Mouse (Mus musculus): Measurements from ENCODE around the gene Rundc3a. TPM values are rescaled to one million over a fixed set of nuclear protein-coding genes. Genes with fewer than 3 reads are reported as not detected.

The Rundc3a gene
- polyA plus RNA-seq, 1 experiment, result 3.2 TPM

DNA sequence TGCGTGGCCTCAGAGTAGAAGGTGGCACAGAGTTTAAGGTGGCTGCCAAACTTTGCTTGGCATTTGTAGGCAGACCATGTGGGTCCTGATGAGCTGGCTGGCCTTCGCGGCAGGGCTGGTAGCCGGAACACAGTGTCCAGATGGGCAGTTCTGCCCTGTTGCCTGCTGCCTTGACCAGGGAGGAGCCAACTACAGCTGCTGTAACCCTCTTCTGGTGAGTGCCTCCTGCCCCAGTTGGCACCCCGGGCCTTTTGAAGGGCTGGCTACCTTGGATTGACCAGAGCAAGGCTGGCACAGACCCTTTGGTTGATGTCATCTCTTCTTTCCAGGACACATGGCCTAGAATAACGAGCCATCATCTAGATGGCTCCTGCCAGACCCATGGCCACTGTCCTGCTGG is 39.7 kb downstream of the Rundc3a start:
- Histone ChIP-seq H3K27ac (ENCODE audit: control insufficient read depth, insufficient read depth, low read depth, low read length, poor library complexity) (peak overlapping the region; percentile 92), H3K4me1 (ENCODE audit: control insufficient read depth, insufficient read depth, low read length) (peaks cover 10% of the 10 kb centered on the region; the same call in 1 of the 2 replicates), H3K4me3 (replicated peaks; ENCODE audit: control insufficient read depth, low read depth, low read length) (peak overlapping the region; percentile 67)
- TF ChIP-seq POLR2A (IDR thresholded peaks at IDR 0.05; ENCODE audit: borderline replicate concordance, control insufficient read depth, low read depth, low read length), result no peak
- no peak for TF ChIP-seq CTCF (IDR thresholded peaks at IDR 0.05; ENCODE audit: control insufficient read depth, insufficient read depth, low read length)
- 51% methylated on average over 6 of the region's 6 CpGs for WGBS

DNA sequence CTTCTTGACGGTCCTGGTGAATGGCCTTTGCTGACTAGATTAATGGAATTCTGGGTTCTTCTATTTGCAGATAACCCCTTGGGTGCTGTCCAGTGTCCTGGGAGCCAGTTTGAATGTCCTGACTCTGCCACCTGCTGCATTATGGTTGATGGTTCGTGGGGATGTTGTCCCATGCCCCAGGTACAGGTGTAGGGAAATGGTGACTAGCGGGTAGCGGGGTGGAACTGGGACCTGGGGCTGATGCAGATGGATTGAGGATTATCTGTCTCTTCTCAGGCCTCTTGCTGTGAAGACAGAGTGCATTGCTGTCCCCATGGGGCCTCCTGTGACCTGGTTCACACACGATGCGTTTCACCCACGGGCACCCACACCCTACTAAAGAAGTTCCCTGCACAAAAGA is 40.7 kb downstream of the Rundc3a start:
- TF ChIP-seq POLR2A (IDR thresholded peaks at IDR 0.05; ENCODE audit: borderline replicate concordance, control insufficient read depth, low read depth, low read length) (0 out of 2 replicates have a peak, but pooled peaks have one; percentile 11), CTCF (IDR thresholded peaks at IDR 0.05; ENCODE audit: control insufficient read depth, insufficient read depth, low read length) (no peak)
- Histone ChIP-seq H3K27ac (ENCODE audit: control insufficient read depth, insufficient read depth, low read depth, low read length, poor library complexity) (no peak overlapping the region), H3K4me1 (ENCODE audit: control insufficient read depth, insufficient read depth, low read length) (peaks cover 10% of the 10 kb centered on the region; the same call in 1 of the 2 replicates), H3K4me3 (replicated peaks; ENCODE audit: control insufficient read depth, low read depth, low read length) (peak overlapping the region; percentile 3)
- 91% methylated on average over 7 of the region's 7 CpGs for WGBS

DNA sequence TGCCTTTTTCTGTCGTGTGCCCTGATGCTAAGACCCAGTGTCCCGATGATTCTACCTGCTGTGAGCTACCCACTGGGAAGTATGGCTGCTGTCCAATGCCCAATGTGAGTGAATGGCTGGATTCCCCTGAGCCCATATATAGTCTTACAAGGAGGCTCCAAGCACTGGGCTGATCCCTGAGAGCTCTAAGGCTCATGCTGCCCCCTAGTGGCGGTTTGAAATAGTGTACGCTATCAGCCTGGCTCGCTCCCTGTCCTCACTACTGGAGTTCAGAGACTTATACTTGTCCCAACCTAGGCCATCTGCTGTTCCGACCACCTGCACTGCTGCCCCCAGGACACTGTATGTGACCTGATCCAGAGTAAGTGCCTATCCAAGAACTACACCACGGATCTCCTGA is 41.2 kb downstream of the Rundc3a start:
- Histone ChIP-seq H3K4me3 (replicated peaks; ENCODE audit: control insufficient read depth, low read depth, low read length) (no peak overlapping the region), H3K27ac (ENCODE audit: control insufficient read depth, insufficient read depth, low read depth, low read length, poor library complexity) (no peak overlapping the region), H3K4me1 (ENCODE audit: control insufficient read depth, insufficient read depth, low read length) (peaks cover 10% of the 10 kb centered on the region; the same call in 1 of the 2 replicates)
- 28% methylated on average over 7 of the region's 7 CpGs for WGBS
- TF ChIP-seq POLR2A (IDR thresholded peaks at IDR 0.05; ENCODE audit: borderline replicate concordance, control insufficient read depth, low read depth, low read length) (no peak), CTCF (IDR thresholded peaks at IDR 0.05; ENCODE audit: control insufficient read depth, insufficient read depth, low read length) (peak; percentile 98)

DNA sequence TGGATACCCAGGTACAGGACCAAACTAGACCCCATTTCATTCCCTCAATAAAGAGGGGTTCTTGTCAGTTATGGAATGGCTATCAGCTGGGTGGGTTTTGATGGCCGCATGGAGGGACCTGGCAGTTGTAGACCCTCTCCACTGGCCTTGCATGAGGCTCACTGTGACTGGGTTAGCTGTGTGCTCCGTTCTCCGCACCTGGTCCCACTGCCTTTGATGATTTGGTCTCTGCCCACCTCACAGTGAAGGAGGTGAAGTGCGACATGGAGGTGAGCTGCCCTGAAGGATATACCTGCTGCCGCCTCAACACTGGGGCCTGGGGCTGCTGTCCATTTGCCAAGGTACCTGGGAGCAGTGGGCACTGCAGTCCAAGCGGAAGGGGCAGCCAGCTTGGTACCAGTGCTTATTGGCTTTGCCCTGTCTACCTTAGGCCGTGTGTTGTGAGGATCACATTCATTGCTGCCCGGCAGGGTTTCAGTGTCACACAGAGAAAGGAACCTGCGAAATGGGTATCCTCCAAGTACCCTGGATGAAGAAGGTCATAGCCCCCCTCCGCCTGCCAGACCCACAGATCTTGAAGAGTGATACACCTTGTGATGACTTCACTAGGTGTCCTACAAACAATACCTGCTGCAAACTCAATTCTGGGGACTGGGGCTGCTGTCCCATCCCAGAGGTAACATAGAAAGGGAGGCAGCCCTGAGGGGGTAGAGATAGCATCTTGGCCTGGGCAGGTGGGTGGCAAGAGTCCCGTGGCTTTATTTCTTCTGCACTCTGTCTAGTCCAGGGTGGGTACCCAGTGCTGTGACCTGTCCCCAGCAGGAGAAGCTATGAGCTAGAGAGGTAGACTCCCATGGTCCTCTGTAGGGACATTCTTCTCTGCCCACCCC is 41.9 kb downstream of the Rundc3a start:
- Histone ChIP-seq H3K27ac (ENCODE audit: control insufficient read depth, insufficient read depth, low read depth, low read length, poor library complexity) (no peak overlapping the region), H3K4me1 (ENCODE audit: control insufficient read depth, insufficient read depth, low read length) (peaks cover 10% of the 10 kb centered on the region; the same call in 1 of the 2 replicates), H3K4me3 (replicated peaks; ENCODE audit: control insufficient read depth, low read depth, low read length) (no peak overlapping the region)
- 89% methylated on average over 11 of the region's 11 CpGs for WGBS
- no peak for TF ChIP-seq CTCF (IDR thresholded peaks at IDR 0.05; ENCODE audit: control insufficient read depth, insufficient read depth, low read length)
- TF ChIP-seq POLR2A (IDR thresholded peaks at IDR 0.05; ENCODE audit: borderline replicate concordance, control insufficient read depth, low read depth, low read length), result no peak

DNA sequence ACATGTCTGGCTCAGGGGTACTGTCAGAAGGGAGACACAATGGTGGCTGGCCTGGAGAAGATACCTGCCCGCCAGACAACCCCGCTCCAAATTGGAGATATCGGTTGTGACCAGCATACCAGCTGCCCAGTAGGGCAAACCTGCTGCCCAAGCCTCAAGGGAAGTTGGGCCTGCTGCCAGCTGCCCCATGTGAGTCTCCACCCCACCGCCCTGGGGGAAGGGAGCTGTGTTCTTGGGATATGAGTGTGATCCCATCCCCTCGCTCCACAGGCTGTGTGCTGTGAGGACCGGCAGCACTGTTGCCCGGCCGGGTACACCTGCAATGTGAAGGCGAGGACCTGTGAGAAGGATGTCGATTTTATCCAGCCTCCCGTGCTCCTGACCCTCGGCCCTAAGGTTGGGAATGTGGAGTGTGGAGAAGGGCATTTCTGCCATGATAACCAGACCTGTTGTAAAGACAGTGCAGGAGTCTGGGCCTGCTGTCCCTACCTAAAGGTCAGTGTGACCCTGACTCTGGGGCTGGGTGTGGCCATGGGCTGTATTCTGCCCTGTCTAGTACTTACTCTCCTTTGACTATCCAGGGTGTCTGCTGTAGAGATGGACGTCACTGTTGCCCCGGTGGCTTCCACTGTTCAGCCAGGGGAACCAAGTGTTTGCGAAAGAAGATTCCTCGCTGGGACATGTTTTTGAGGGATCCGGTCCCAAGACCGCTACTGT is 42.7 kb downstream of the Rundc3a start:
- no peak for TF ChIP-seq POLR2A (IDR thresholded peaks at IDR 0.05; ENCODE audit: borderline replicate concordance, control insufficient read depth, low read depth, low read length)
- TF ChIP-seq CTCF (IDR thresholded peaks at IDR 0.05; ENCODE audit: control insufficient read depth, insufficient read depth, low read length), result no peak
- WGBS, result 88% methylated on average over 18 of the region's 18 CpGs
- H3K4me3 ChIP-seq (replicated peaks; ENCODE audit: control insufficient read depth, low read depth, low read length), result no peak overlapping the region
- peaks cover 10% of the 10 kb centered on the region; the same call in 1 of the 2 replicates for H3K4me1 ChIP-seq (ENCODE audit: control insufficient read depth, insufficient read depth, low read length)
- H3K27ac ChIP-seq (ENCODE audit: control insufficient read depth, insufficient read depth, low read depth, low read length, poor library complexity), result no peak overlapping the region

DNA sequence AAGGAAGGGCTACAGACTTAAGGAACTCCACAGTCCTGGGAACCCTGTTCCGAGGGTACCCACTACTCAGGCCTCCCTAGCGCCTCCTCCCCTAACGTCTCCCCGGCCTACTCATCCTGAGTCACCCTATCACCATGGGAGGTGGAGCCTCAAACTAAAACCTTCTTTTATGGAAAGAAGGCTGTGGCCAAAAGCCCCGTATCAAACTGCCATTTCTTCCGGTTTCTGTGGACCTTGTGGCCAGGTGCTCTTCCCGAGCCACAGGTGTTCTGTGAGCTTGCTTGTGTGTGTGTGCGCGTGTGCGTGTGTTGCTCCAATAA is 43.2 kb downstream of the Rundc3a start:
- no peak for TF ChIP-seq CTCF (IDR thresholded peaks at IDR 0.05; ENCODE audit: control insufficient read depth, insufficient read depth, low read length)
- Histone ChIP-seq H3K27ac (ENCODE audit: control insufficient read depth, insufficient read depth, low read depth, low read length, poor library complexity) (no peak overlapping the region), H3K4me3 (replicated peaks; ENCODE audit: control insufficient read depth, low read depth, low read length) (no peak overlapping the region), H3K4me1 (ENCODE audit: control insufficient read depth, insufficient read depth, low read length) (peaks cover 9% of the 10 kb centered on the region; the same call in 1 of the 2 replicates)
- WGBS, result 85% methylated on average over 10 of the region's 10 CpGs

DNA sequence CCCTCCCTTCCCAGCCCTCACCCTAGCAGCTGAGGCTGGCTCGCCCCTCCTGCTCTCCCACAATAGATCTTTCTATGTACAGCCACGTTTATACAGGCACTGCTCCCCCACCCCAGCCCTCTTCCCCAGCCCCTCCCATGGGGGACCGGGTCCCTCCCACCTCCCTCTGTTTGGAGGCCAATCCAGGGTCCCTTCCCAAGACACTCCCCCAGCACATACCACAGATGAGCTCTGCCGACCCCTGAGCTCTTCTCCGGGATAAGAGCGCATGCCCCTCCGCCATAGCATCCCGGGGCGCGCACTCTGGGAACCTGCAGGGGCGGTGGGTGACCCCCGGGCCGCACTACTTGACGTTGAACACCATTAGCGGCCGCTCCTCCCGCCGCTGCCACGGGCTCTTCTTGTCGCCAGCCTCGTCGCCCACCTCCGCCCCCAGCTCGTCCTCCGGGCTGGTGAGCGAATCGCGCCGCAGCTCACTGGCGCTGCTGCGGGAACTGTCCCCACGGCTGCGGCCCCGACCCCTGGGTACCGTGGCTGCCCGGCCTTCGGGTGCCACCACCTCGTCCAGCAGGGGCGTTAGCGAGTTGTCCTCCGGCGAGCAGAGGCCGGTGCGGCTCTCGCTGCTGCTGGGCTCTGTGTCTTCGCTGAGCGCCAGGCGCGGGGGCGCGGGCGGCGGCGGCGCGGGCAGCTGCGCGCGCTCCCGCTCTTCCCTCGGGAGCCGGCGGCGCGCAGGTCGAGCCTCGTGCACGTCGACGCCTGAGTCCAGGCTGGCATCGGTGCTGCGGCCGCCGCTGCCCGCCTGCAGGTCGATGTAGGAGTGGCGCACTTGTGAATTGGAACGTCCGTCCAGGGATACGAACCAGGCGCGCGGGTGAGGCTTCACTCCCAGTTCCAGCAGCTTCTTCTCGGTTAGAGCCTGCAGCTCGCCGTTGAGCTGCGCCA is 44.2 kb downstream of the Rundc3a start:
- Histone ChIP-seq H3K4me3 (replicated peaks; ENCODE audit: control insufficient read depth, low read depth, low read length) (peak overlapping the region; percentile 39), H3K27ac (ENCODE audit: control insufficient read depth, insufficient read depth, low read depth, low read length, poor library complexity) (no peak overlapping the region; the same call in 1 of the 2 replicates), H3K4me1 (ENCODE audit: control insufficient read depth, insufficient read depth, low read length) (peaks cover 9% of the 10 kb centered on the region; the same call in 1 of the 2 replicates)
- 55% methylated on average over 87 of the region's 87 CpGs for WGBS
- TF ChIP-seq CTCF (IDR thresholded peaks at IDR 0.05; ENCODE audit: control insufficient read depth, insufficient read depth, low read length) (peak; percentile 31; the same call in 1 of the 2 replicates), POLR2A (IDR thresholded peaks at IDR 0.05; ENCODE audit: borderline replicate concordance, control insufficient read depth, low read depth, low read length) (no peak)
